Mouse (Mus musculus): ENCODE data around the gene Dapk3.
"Not testable (repeated sequence)": the region's sequence is repeated elsewhere in the genome, so short reads cannot be mapped to it uniquely, and the experiment has no call there.

The Dapk3 gene

GRCm38 (mm10) chr10:81179451-81180342, 3.1 kb upstream of the Dapk3 start:
- DNase-seq (ENCODE audit: low read depth) = no peak

GRCm38 (mm10) chr10:81180946-81181345, 1.9 kb upstream of the Dapk3 start:
- no peak for DNase-seq (ENCODE audit: low read depth)

GRCm38 (mm10) chr10:81181860-81182259, 945 bp upstream of the Dapk3 start:
- DNase-seq (ENCODE audit: low read depth) = not testable (repeated sequence)

GRCm38 (mm10) chr10:81183805-81184204, 1.0 kb downstream of the Dapk3 start, which contains the start of gene 4930442H23Rik:
Gene 4930442H23Rik (minus strand): TSS chr10:81183849.
- DNase-seq (ENCODE audit: low read depth) = no peak

GRCm38 (mm10) chr10:81184765-81185164, 2.0 kb downstream of the Dapk3 start:
- DNase-seq (ENCODE audit: low read depth) = no peak

GRCm38 (mm10) chr10:81187161-81187560, 4.4 kb downstream of the Dapk3 start:
- no peak for DNase-seq (ENCODE audit: low read depth)

- no peak for DNase-seq (ENCODE audit: low read depth)
Measured at GRCm38 (mm10) chr10:81189821-81190220, 7.0 kb downstream of the Dapk3 start.

- no peak for DNase-seq (ENCODE audit: low read depth)
Measured at GRCm38 (mm10) chr10:81190236-81190911, 7.6 kb downstream of the Dapk3 start.

- DNase-seq (ENCODE audit: low read depth) = no peak
Measured at GRCm38 (mm10) chr10:81190912-81191321, 8.1 kb downstream of the Dapk3 start.

- no peak for DNase-seq (ENCODE audit: low read depth)
Measured at GRCm38 (mm10) chr10:81191342-81191982, 8.7 kb downstream of the Dapk3 start.

- peak; percentile 75 for DNase-seq (ENCODE audit: low read depth)
Measured at GRCm38 (mm10) chr10:81192270-81192967, 9.6 kb downstream of the Dapk3 start.

- no peak for DNase-seq (ENCODE audit: low read depth)
Measured at GRCm38 (mm10) chr10:81192968-81193501, 10.2 kb downstream of the Dapk3 start.

GRCm38 (mm10) chr10:81193991-81194774, 11.4 kb downstream of the Dapk3 start:
- DNase-seq (ENCODE audit: low read depth) = no peak

GRCm38 (mm10) chr10:81195300-81195699, 12.5 kb downstream of the Dapk3 start:
- DNase-seq (ENCODE audit: low read depth) = no peak

GRCm38 (mm10) chr10:81196470-81197065, 13.8 kb downstream of the Dapk3 start:
- no peak for DNase-seq (ENCODE audit: low read depth)

GRCm38 (mm10) chr10:81197305-81197704, 14.5 kb downstream of the Dapk3 start:
- no peak for DNase-seq (ENCODE audit: low read depth)

GRCm38 (mm10) chr10:81198230-81198629, 15.4 kb downstream of the Dapk3 start:
- DNase-seq (ENCODE audit: low read depth) = no peak

GRCm38 (mm10) chr10:81198990-81199389, 16.2 kb downstream of the Dapk3 start:
- no peak for DNase-seq (ENCODE audit: low read depth)

- DNase-seq (ENCODE audit: low read depth) = no peak
Measured at GRCm38 (mm10) chr10:81200141-81200540, 17.3 kb downstream of the Dapk3 start.

GRCm38 (mm10) chr10:81200605-81201287, 17.9 kb downstream of the Dapk3 start:
- DNase-seq (ENCODE audit: low read depth) = no peak
